Mouse (Mus musculus) neural tube, embryonic 11.5 days (tissue): ENCODE data around the gene Zfp366. TPM values are rescaled to one million over a fixed set of nuclear protein-coding genes. Genes with fewer than 3 reads are reported as not detected.

ENCODE experiments used
- ATAC-seq: fragments of 200-750 bp; cut with Nextera tagmentation; 2 replicates; pipeline ENCODE4 v1.8.0; 2017; ENCODE audit warnings: moderate number of reproducible peaks, mild to moderate bottlenecking, moderate TSS enrichment, moderate library complexity; ENCODE audit not compliant: insufficient read depth, low FRiP score, low TSS enrichment
- DNase-seq: peaks from one replicate; pipeline ENCODE4 v3.0.0-alpha.2; 2015; ENCODE audit warnings: low spot score
- H3K27ac ChIP-seq: fragments of 300-500 bp; sonication (generic); 2 replicates; pipeline ENCODE4 v1.5.1; 2014; ENCODE audit warnings: low read depth, mild to moderate bottlenecking, low read length
- H3K27me3 ChIP-seq: fragments of 300-500 bp; sonication (generic); 2 replicates; pipeline ENCODE4 v1.6.1; 2014; ENCODE audit warnings: mild to moderate bottlenecking, low read length, mixed read lengths; ENCODE audit not compliant: control insufficient read depth, insufficient read depth
- H3K36me3 ChIP-seq: fragments of 300-500 bp; sonication (generic); 2 replicates; pipeline ENCODE4 v1.6.1; 2014; ENCODE audit warnings: mild to moderate bottlenecking, low read length, moderate library complexity, mixed read lengths; ENCODE audit not compliant: control insufficient read depth, insufficient read depth
- H3K4me1 ChIP-seq: fragments of 300-500 bp; sonication (generic); 2 replicates; pipeline ENCODE4 v1.6.1; 2014; ENCODE audit warnings: low read length, mixed read lengths; ENCODE audit not compliant: control insufficient read depth, insufficient read depth
- H3K4me2 ChIP-seq: fragments of 300-500 bp; sonication (generic); 2 replicates; pipeline ENCODE4 v1.6.1; 2014; ENCODE audit warnings: low read depth, mild to moderate bottlenecking, moderate library complexity
- H3K4me3 ChIP-seq: fragments of 300-500 bp; sonication (generic); 2 replicates; pipeline ENCODE4 v1.5.1; 2014; ENCODE audit warnings: low read depth, low read length
- H3K9ac ChIP-seq: fragments of 300-500 bp; sonication (generic); 2 replicates; pipeline ENCODE4 v1.6.1; 2014; ENCODE audit warnings: mild to moderate bottlenecking, low read length
- H3K9me3 ChIP-seq: fragments of 300-500 bp; sonication (generic); 2 replicates; pipeline ENCODE4 v1.6.1; 2016; ENCODE audit warnings: low read length; ENCODE audit not compliant: control insufficient read depth
- WGBS: fragments of 180-500 bp; shearing (Covaris S2); extraction: QIAGEN DNeasy Blood & Tissue Kit; methylation state at CpG from one replicate; pipeline ENCODE4 v1.1.7; 2014; 5-methylcytosine and 5-hydroxymethylcytosine counted together
- polyA plus RNA-seq: library from polyadenylated mRNA; unstranded; fragments of >200 nt; fragmentation: Nextera tagmentation; extraction: Ambion mirVana; gene quantifications from 2 replicates; pipeline ENCODE4 v1.2.1, GENCODE M21; 2014

Gene Zfp366
- polyA plus RNA-seq, 1 experiment from 2014 or later = 0.85 TPM

DNA sequence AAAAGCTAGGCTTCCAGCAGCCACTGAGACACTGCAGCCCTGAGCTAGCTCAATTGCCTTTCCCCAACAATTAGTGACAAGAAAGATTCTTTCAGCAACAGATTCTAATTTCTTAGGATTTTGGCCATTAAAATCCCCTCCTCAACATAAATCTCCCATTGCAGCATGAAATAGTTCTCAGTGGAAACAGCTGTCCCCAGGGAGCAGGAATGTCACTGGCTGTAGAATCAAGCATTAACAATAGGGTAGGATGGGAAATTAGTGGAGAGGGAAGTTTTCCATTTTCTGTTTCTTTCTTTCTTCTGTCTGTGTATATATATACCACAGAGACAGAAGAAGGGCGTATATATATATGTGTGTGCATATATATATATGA, 53.2 kb downstream of the Zfp366 start:
- Histone ChIP-seq H3K9me3 (no peaks in the 10 kb centered on the region), H3K36me3 (no peaks in the 10 kb centered on the region), H3K4me1 (peaks cover 7% of the 10 kb centered on the region; the same call in 1 of the 2 replicates), H3K27ac (no peak overlapping the region), H3K4me3 (no peak overlapping the region), H3K9ac (no peak overlapping the region), H3K27me3 (no peaks in the 10 kb centered on the region), H3K4me2 (no peak overlapping the region)
- 86% methylated on average over 1 of the region's 1 CpGs for WGBS
- ATAC-seq (no peak), DNase-seq (no peak)

- DNase-seq = peak; percentile 50
- H3K9ac ChIP-seq = no peak overlapping the region
- no peaks in the 10 kb centered on the region for H3K36me3 ChIP-seq
- H3K4me2 ChIP-seq = no peak overlapping the region
- H3K27ac ChIP-seq = peak overlapping the region; percentile 29; the same call in 1 of the 2 replicates
- WGBS = 61% methylated on average over 10 of the region's 10 CpGs
- H3K27me3 ChIP-seq = no peaks in the 10 kb centered on the region
- no peak for ATAC-seq
- peaks cover 7% of the 10 kb centered on the region; the same call in 1 of the 2 replicates for H3K4me1 ChIP-seq
- H3K4me3 ChIP-seq = no peak overlapping the region
- no peaks in the 10 kb centered on the region for H3K9me3 ChIP-seq
Measured at GRCm38 (mm10) chr13:99238217-99239160, 53.9 kb downstream of the Zfp366 start.

DNA sequence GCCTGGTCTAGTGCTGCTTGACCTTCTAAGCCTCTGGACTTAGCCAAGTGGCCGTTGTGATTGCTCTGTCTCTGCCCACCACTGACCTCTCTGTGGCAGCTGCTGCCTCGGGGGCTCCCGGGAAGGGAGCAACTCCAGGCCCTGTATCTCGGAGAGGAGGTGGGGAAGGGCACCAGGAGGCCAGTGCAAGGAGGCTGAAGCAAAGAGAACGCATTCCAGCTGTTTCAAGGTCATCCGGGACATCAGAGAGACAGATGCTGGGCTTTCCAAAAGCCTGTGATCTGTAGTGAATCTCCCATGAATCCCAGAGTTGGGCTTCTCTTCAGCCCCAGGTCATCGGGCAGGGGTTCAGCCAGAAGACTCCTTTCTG, 54.5 kb downstream of the Zfp366 start:
- ATAC-seq (no peak), DNase-seq (peak; percentile 54)
- Histone ChIP-seq H3K4me2 (no peak overlapping the region), H3K4me1 (peaks cover 7% of the 10 kb centered on the region; the same call in 1 of the 2 replicates), H3K9ac (no peak overlapping the region), H3K36me3 (no peaks in the 10 kb centered on the region), H3K4me3 (no peak overlapping the region), H3K9me3 (no peaks in the 10 kb centered on the region), H3K27ac (peak overlapping the region; percentile 29), H3K27me3 (no peaks in the 10 kb centered on the region)
- 13% methylated on average over 7 of the region's 7 CpGs for WGBS

DNA sequence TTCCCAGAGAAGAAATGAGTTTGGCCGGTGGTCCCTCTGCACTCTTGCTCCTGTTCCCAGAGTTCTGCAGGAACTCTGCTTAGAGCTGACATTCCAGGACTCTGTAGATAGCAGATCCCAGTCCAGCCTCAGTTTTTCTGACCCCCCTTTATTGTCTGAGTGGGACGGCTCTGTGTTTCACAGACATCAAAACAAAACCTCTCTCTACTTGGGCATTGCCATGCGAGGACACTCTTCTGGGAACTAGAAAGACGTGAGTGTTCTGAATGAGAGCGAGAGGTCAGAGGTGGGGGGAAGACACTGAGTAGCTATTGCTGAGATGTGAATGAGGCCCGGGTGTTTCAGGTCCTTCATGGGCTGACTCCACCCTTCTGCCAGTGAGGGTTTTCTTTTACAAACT, 55.1 kb downstream of the Zfp366 start:
- H3K27ac ChIP-seq = no peak overlapping the region; the same call in 1 of the 2 replicates
- WGBS = 11% methylated on average over 6 of the region's 6 CpGs
- H3K9me3 ChIP-seq = no peaks in the 10 kb centered on the region
- no peaks in the 10 kb centered on the region for H3K27me3 ChIP-seq
- DNase-seq (peak; percentile 16), ATAC-seq (no peak)
- H3K36me3 ChIP-seq = no peaks in the 10 kb centered on the region
- H3K4me3 ChIP-seq = no peak overlapping the region
- no peak overlapping the region for H3K9ac ChIP-seq
- peaks cover 7% of the 10 kb centered on the region; the same call in 1 of the 2 replicates for H3K4me1 ChIP-seq
- H3K4me2 ChIP-seq = no peak overlapping the region

GRCm38 (mm10) chr13:99241984-99242383, 57.4 kb downstream of the Zfp366 start:
- Histone ChIP-seq H3K4me3 (no peak overlapping the region), H3K27ac (no peak overlapping the region), H3K4me2 (no peak overlapping the region), H3K4me1 (peaks cover 7% of the 10 kb centered on the region; the same call in 1 of the 2 replicates), H3K36me3 (no peaks in the 10 kb centered on the region), H3K9ac (no peak overlapping the region), H3K27me3 (no peaks in the 10 kb centered on the region), H3K9me3 (no peaks in the 10 kb centered on the region)
- 86% methylated on average over 3 of the region's 3 CpGs for WGBS
- DNase-seq (no peak), ATAC-seq (no peak)

GRCm38 (mm10) chr13:99242895-99243294, 58.3 kb downstream of the Zfp366 start:
- WGBS = 72% methylated on average over 4 of the region's 4 CpGs
- no peak for ATAC-seq
- H3K4me1 ChIP-seq = peaks cover 7% of the 10 kb centered on the region; the same call in 1 of the 2 replicates

GRCm38 (mm10) chr13:99243831-99244230, 59.2 kb downstream of the Zfp366 start:
- Histone ChIP-seq H3K4me2 (no peak overlapping the region), H3K36me3 (no peaks in the 10 kb centered on the region), H3K27ac (no peak overlapping the region), H3K4me3 (no peak overlapping the region), H3K27me3 (no peaks in the 10 kb centered on the region), H3K9ac (no peak overlapping the region), H3K9me3 (no peaks in the 10 kb centered on the region), H3K4me1 (peaks cover 6% of the 10 kb centered on the region; the same call in 1 of the 2 replicates)
- WGBS = 91% methylated on average over 9 of the region's 9 CpGs
- ATAC-seq (no peak), DNase-seq (no peak)

More at GRCm38 (mm10) chr13:99242895-99243294, 58.3 kb downstream of the Zfp366 start:
- DNase-seq = no peak
- Histone ChIP-seq H3K4me2 (no peak overlapping the region), H3K27me3 (no peaks in the 10 kb centered on the region), H3K9me3 (no peaks in the 10 kb centered on the region), H3K9ac (no peak overlapping the region), H3K4me3 (no peak overlapping the region), H3K36me3 (no peaks in the 10 kb centered on the region), H3K27ac (no peak overlapping the region)

- Histone ChIP-seq H3K27ac (no peak overlapping the region), H3K27me3 (no peaks in the 10 kb centered on the region), H3K36me3 (no peaks in the 10 kb centered on the region), H3K9ac (no peak overlapping the region), H3K4me2 (no peak overlapping the region), H3K9me3 (no peaks in the 10 kb centered on the region), H3K4me1 (no peaks in the 10 kb centered on the region; the same call in 1 of the 2 replicates), H3K4me3 (no peak overlapping the region)
- WGBS = 49% methylated on average over 6 of the region's 6 CpGs
- DNase-seq (no peak), ATAC-seq (no peak)
Measured at GRCm38 (mm10) chr13:99244471-99244870, 59.8 kb downstream of the Zfp366 start.

DNA sequence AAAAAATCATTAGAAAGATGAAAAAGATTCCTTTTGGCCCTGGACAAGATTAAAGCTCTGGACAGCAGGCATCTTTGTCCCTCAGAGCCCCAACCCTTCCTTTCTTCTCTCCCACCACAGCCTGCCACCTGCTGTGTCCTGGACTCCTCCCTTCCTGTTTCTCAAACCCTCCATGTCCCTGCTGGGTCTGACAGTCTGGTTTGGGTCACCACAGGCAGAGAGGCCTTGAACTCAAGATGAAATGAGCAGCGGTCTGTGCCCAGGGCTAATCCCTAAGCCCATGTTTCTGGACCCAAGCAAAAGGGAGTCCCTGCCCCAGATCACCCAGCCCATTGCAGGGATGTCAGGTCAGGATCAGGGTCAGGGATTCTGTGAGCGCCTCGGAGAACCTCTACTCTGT, 60.3 kb downstream of the Zfp366 start:
- Histone ChIP-seq H3K27ac (no peak overlapping the region), H3K9me3 (no peaks in the 10 kb centered on the region), H3K4me3 (no peak overlapping the region), H3K9ac (no peak overlapping the region), H3K36me3 (no peaks in the 10 kb centered on the region), H3K27me3 (no peaks in the 10 kb centered on the region), H3K4me2 (no peak overlapping the region), H3K4me1 (no peaks in the 10 kb centered on the region)
- DNase-seq (no peak), ATAC-seq (no peak)
- 50% methylated on average over 3 of the region's 3 CpGs for WGBS
